Mouse (Mus musculus): ENCODE data around the gene Ddx59. TPM values are rescaled to one million over a fixed set of nuclear protein-coding genes. Genes with fewer than 3 reads are reported as not detected.
A peak's percentile ranks its signal among the peaks of the same experiment; 100 is the strongest.

Gene Ddx59
- 17.1 and 18.1 TPM in 2 replicates for polyA plus RNA-seq (2014; fragmentation: Nextera tagmentation; extraction: Ambion mirVana)

DNA sequence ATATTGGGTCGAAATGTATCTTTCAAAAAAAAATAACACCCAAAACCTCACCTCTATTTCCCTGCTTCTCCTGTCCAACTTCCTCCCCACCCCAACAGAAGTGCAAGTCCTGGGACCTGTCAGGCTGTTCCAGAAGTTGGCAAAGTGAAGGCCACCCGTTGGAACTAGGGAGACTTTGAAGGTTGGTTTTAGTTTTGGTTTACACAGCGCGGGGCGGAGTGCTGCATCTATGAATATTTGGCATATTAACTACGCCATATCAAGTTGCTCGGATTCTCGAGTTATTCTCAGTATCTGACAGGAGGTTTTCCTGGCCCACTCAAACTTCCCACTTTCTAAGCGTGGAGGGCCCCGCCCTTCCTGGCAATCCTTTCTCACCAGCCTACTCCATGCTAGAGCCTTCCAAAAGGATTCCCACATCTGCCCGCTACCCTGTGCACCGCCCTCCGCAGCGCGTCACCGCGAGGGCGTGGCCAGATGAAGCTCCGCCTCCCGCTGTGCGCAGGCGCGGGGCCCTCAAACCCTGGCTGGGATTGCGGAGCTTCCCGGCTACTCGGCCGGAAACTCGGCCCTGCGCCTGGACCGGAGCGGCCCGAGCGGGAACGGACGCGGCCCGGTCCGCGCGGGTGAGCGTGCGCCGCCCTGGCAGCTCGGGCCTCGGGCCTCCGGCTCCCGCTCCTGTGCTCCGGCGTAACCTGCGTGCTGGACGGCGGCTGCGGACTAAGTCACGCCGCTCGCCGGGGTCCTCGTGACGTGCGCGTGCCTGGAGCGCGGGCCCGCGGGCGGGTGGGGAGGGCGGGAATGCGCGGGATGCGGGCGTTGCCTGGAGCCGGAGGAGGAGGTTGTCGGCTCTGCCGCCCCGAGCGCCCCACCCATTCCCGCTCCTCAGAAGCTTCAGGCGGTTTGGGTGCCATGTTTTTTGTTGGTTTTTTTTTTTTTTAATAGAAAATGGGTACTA lies at the start of gene Ddx59:
Gene Ddx59 (plus strand): TSS at position 474 of the 958 bp plus-strand sequence.
- Histone ChIP-seq H3K4me2 (ENCODE audit: low read depth, low read length) (peak within 1 kb of the TSS; percentile 57), H3K9me3 (ENCODE audit: control insufficient read depth, low read length) (no peaks in the 10 kb centered on the region), H3K27ac (ENCODE audit: low read depth, low read length) (peak within 1 kb of the TSS; percentile 96), H3K27me3 (ENCODE audit: control insufficient read depth, insufficient read depth, low read length) (no peaks in the 10 kb centered on the region), H3K36me3 (ENCODE audit: control insufficient read depth, insufficient read depth, low read length) (no peaks in the 10 kb centered on the region), H3K4me1 (ENCODE audit: control insufficient read depth, insufficient read depth, low read length) (0 out of 2 replicates have a peak, but pooled peaks cover 3% of the 10 kb centered on the region), H3K9ac (replicated peaks; ENCODE audit: low read depth, low read length) (peak within 1 kb of the TSS; percentile 81), H3K4me3 (ENCODE audit: low read depth, low read length) (peak within 1 kb of the TSS; percentile 70)
- WGBS, result 4% methylated on average over 71 of the region's 78 CpGs
- peak; percentile 99 for ATAC-seq (ENCODE audit: low read depth)

DNA sequence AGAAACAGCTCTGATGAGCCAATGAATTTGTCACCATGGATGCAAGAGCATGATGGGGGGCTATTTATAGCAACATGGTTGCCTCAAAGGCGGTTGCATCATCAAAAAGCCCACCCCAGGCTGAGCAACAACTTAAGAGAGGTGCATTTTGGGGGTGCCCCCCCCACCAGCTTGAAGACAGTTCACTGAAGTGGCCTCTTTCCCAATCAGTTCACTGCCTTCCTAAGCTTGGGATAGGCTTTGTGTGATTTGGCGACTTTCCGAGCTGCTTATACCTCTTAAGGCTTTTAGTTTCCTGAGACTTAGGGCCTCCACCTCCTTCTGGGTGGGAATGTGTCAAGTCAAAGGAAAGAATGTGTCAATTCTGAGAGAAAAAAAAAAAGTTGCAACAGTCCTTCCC lies 49.1 kb upstream of the Ddx59 start:
- H3K36me3 ChIP-seq (ENCODE audit: control insufficient read depth, insufficient read depth, low read length), result no peaks in the 10 kb centered on the region
- WGBS, result 87% methylated on average over 3 of the region's 3 CpGs
- no peak overlapping the region for H3K27ac ChIP-seq (ENCODE audit: low read depth, low read length)
- H3K9me3 ChIP-seq (ENCODE audit: control insufficient read depth, low read length), result no peaks in the 10 kb centered on the region
- H3K4me2 ChIP-seq (ENCODE audit: low read depth, low read length), result no peak overlapping the region
- no peak for ATAC-seq (ENCODE audit: low read depth)
- no peaks in the 10 kb centered on the region for H3K4me1 ChIP-seq (ENCODE audit: control insufficient read depth, insufficient read depth, low read length)
- H3K4me3 ChIP-seq (ENCODE audit: low read depth, low read length), result no peak overlapping the region
- no peak overlapping the region for H3K9ac ChIP-seq (replicated peaks; ENCODE audit: low read depth, low read length)
- no peaks in the 10 kb centered on the region for H3K27me3 ChIP-seq (ENCODE audit: control insufficient read depth, insufficient read depth, low read length)

DNA sequence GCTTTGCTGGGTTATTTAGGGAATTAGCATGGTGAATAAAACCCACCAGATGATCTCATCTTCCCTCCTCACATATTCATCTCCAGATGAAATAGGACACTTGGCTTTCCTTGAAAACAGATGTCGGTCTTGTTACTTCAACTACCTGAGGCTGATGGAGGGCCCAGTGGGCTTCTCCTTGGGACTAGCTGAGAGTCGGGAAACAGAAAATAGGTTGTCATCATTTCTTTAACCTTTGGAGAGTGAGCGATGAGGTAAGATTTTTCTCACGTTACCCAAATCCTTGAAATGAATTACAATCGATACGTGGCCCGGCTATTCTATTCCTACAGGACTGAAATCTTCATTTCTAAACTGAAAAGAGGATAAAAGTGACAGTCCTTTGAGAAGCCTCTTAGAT lies 35.8 kb upstream of the Ddx59 start:
- Histone ChIP-seq H3K27me3 (ENCODE audit: control insufficient read depth, insufficient read depth, low read length) (no peaks in the 10 kb centered on the region), H3K27ac (ENCODE audit: low read depth, low read length) (no peak overlapping the region), H3K9ac (replicated peaks; ENCODE audit: low read depth, low read length) (no peak overlapping the region), H3K4me3 (ENCODE audit: low read depth, low read length) (no peak overlapping the region), H3K4me2 (ENCODE audit: low read depth, low read length) (no peak overlapping the region), H3K36me3 (ENCODE audit: control insufficient read depth, insufficient read depth, low read length) (no peaks in the 10 kb centered on the region), H3K9me3 (ENCODE audit: control insufficient read depth, low read length) (no peaks in the 10 kb centered on the region), H3K4me1 (ENCODE audit: control insufficient read depth, insufficient read depth, low read length) (no peaks in the 10 kb centered on the region)
- 89% methylated on average over 7 of the region's 7 CpGs for WGBS
- no peak for ATAC-seq (ENCODE audit: low read depth)

DNA sequence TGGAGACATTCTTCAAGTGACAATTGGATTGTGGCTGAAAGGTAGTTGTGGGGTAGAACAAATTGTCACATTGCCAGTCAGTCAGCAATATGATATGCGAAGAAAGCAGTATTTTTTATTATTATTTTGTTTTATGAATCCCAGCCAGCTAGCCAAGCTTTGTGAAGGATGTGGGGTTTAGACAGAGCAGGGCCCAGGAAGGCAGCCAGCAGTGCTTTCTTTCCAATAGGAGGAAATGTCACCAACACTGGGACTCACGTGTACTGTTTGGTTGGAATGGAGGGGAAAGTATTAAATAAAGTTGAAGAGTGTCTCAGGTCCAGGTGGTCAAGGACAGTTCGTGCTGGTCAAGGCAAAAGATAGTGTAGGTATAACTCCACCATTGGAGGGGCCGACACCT lies 34.9 kb upstream of the Ddx59 start:
- H3K4me1 ChIP-seq (ENCODE audit: control insufficient read depth, insufficient read depth, low read length), result no peaks in the 10 kb centered on the region
- H3K27ac ChIP-seq (ENCODE audit: low read depth, low read length), result no peak overlapping the region
- WGBS, result 94% methylated on average over 4 of the region's 4 CpGs
- no peaks in the 10 kb centered on the region for H3K36me3 ChIP-seq (ENCODE audit: control insufficient read depth, insufficient read depth, low read length)
- H3K9me3 ChIP-seq (ENCODE audit: control insufficient read depth, low read length), result no peaks in the 10 kb centered on the region
- no peaks in the 10 kb centered on the region for H3K27me3 ChIP-seq (ENCODE audit: control insufficient read depth, insufficient read depth, low read length)
- H3K4me2 ChIP-seq (ENCODE audit: low read depth, low read length), result no peak overlapping the region
- H3K9ac ChIP-seq (replicated peaks; ENCODE audit: low read depth, low read length), result no peak overlapping the region
- no peak for ATAC-seq (ENCODE audit: low read depth)
- H3K4me3 ChIP-seq (ENCODE audit: low read depth, low read length), result no peak overlapping the region

DNA sequence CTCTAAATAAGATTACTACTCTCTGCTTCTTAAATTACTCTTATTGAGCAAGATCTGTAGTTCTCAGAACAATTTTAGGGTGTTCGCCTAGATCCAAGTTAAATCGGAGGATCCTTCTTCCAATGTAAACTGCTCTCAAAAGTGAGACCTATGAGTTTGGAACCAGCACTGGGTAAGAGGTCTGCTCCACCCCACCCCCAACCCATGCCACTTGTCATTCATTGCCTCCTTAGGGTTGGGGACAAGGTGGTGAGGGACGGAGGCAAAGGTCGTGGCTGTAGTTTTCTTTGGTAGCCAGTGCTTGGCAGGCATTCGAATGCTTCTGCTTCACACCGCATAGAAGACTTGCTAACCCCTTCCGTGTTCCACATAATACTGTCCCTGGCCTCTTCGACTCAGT lies 34.5 kb upstream of the Ddx59 start:
- Histone ChIP-seq H3K4me1 (ENCODE audit: control insufficient read depth, insufficient read depth, low read length) (no peaks in the 10 kb centered on the region), H3K27ac (ENCODE audit: low read depth, low read length) (no peak overlapping the region), H3K27me3 (ENCODE audit: control insufficient read depth, insufficient read depth, low read length) (no peaks in the 10 kb centered on the region), H3K9me3 (ENCODE audit: control insufficient read depth, low read length) (no peaks in the 10 kb centered on the region), H3K9ac (replicated peaks; ENCODE audit: low read depth, low read length) (no peak overlapping the region), H3K4me3 (ENCODE audit: low read depth, low read length) (no peak overlapping the region), H3K4me2 (ENCODE audit: low read depth, low read length) (no peak overlapping the region), H3K36me3 (ENCODE audit: control insufficient read depth, insufficient read depth, low read length) (no peaks in the 10 kb centered on the region)
- no peak for ATAC-seq (ENCODE audit: low read depth)
- WGBS, result 90% methylated on average over 8 of the region's 8 CpGs

DNA sequence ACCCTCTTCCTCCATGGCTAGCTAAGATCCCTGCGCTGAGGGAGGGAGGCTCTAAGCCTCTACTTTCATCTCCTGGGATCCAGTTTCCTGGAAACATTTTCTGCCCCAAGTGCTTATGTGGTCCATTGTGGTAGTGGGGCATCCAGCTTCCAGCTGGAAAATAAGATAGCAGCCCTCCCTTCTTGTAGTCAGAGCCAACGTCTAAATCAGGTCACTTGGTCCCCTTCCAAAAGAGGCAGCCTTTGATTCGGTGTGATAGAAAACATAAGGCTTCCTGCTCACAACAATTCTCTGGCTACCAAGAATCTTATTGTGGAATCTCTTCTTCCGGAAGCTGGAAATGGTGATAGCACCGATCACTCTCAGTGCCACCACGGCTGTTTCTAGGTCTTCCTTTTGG lies 33.9 kb upstream of the Ddx59 start:
- H3K27ac ChIP-seq (ENCODE audit: low read depth, low read length), result no peak overlapping the region
- H3K27me3 ChIP-seq (ENCODE audit: control insufficient read depth, insufficient read depth, low read length), result no peaks in the 10 kb centered on the region
- WGBS, result 84% methylated on average over 6 of the region's 6 CpGs
- H3K4me3 ChIP-seq (ENCODE audit: low read depth, low read length), result no peak overlapping the region
- H3K9me3 ChIP-seq (ENCODE audit: control insufficient read depth, low read length), result no peaks in the 10 kb centered on the region
- H3K4me1 ChIP-seq (ENCODE audit: control insufficient read depth, insufficient read depth, low read length), result no peaks in the 10 kb centered on the region
- H3K9ac ChIP-seq (replicated peaks; ENCODE audit: low read depth, low read length), result no peak overlapping the region
- no peaks in the 10 kb centered on the region for H3K36me3 ChIP-seq (ENCODE audit: control insufficient read depth, insufficient read depth, low read length)
- ATAC-seq (ENCODE audit: low read depth), result no peak
- H3K4me2 ChIP-seq (ENCODE audit: low read depth, low read length), result no peak overlapping the region

DNA sequence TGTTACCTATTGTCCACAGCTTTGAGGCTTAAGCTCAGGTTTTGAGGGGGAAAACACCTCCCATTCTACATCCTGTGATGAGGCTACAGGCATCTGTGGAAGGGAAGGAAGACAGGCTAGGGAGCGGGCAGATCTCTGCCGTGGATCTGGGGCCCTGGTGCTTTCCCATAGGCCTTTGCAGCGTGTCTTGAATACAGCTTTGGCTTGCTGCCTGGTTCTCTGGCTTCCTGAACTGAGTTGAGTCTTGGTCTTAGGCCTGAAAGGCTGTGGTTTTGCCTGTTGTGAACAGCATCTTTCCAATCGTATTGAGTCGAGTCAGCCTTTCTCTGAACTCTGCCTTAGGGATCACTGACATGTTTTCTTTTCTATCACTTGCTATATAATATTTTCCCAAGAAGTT lies 33.5 kb upstream of the Ddx59 start:
- Histone ChIP-seq H3K4me2 (ENCODE audit: low read depth, low read length) (no peak overlapping the region), H3K9ac (replicated peaks; ENCODE audit: low read depth, low read length) (no peak overlapping the region), H3K4me1 (ENCODE audit: control insufficient read depth, insufficient read depth, low read length) (no peaks in the 10 kb centered on the region), H3K36me3 (ENCODE audit: control insufficient read depth, insufficient read depth, low read length) (no peaks in the 10 kb centered on the region), H3K4me3 (ENCODE audit: low read depth, low read length) (no peak overlapping the region), H3K9me3 (ENCODE audit: control insufficient read depth, low read length) (no peaks in the 10 kb centered on the region), H3K27ac (ENCODE audit: low read depth, low read length) (no peak overlapping the region), H3K27me3 (ENCODE audit: control insufficient read depth, insufficient read depth, low read length) (no peaks in the 10 kb centered on the region)
- no peak for ATAC-seq (ENCODE audit: low read depth)
- WGBS, result 88% methylated on average over 5 of the region's 5 CpGs

DNA sequence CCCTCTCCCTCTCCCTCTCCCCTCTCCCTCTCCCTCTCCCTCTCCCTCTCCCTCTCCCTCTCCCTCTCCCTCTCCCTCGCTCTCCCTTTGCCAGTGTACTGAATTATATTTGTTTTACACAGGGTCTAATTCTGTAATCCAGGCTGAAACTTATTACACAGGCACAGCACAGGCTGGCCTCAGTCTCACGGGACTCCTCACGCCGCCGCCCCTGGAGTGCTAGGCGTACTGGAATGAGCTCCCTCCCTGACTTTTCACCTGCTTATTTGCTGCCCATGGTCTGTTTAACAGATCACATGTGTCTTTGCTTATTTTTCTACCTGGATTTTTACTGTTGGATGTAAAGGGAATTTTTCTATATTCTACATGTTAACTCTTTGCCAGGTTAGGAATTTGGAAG lies 28.2 kb upstream of the Ddx59 start:
- H3K36me3 ChIP-seq (ENCODE audit: control insufficient read depth, insufficient read depth, low read length), result no peaks in the 10 kb centered on the region
- 36% methylated on average over 5 of the region's 6 CpGs for WGBS

DNA sequence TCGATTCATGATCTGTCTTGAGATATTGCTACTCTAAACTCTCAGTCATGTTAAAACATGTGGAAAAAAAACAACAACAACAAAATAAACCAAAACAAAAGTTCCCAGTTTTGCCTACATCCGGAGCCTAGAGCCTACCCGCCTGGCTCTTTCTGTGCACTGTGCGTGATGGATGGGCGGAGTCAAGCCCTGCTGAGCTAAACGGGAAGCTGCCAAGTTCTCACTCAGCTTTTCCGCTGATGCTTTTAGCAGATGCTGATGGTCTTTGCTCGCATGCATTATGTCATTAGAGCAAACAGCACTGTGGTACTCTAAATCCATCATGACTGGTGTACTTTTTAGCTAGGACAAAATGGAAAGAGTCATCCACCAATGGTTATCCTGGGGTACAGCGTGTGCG lies 20.6 kb upstream of the Ddx59 start:
- Histone ChIP-seq H3K27ac (ENCODE audit: low read depth, low read length) (no peak overlapping the region), H3K27me3 (ENCODE audit: control insufficient read depth, insufficient read depth, low read length) (no peaks in the 10 kb centered on the region), H3K4me3 (ENCODE audit: low read depth, low read length) (no peak overlapping the region), H3K9ac (replicated peaks; ENCODE audit: low read depth, low read length) (no peak overlapping the region), H3K36me3 (ENCODE audit: control insufficient read depth, insufficient read depth, low read length) (no peaks in the 10 kb centered on the region), H3K4me1 (ENCODE audit: control insufficient read depth, insufficient read depth, low read length) (no peaks in the 10 kb centered on the region), H3K4me2 (ENCODE audit: low read depth, low read length) (no peak overlapping the region), H3K9me3 (ENCODE audit: control insufficient read depth, low read length) (no peaks in the 10 kb centered on the region)
- WGBS, result 44% methylated on average over 10 of the region's 10 CpGs
- no peak for ATAC-seq (ENCODE audit: low read depth)

More for the DNA sequence above, 28.2 kb upstream of the Ddx59 start:
- no peak overlapping the region for H3K4me2 ChIP-seq (ENCODE audit: low read depth, low read length)
- no peak for ATAC-seq (ENCODE audit: low read depth)
- no peak overlapping the region for H3K9ac ChIP-seq (replicated peaks; ENCODE audit: low read depth, low read length)
- no peaks in the 10 kb centered on the region for H3K27me3 ChIP-seq (ENCODE audit: control insufficient read depth, insufficient read depth, low read length)
- H3K9me3 ChIP-seq (ENCODE audit: control insufficient read depth, low read length), result no peaks in the 10 kb centered on the region
- H3K27ac ChIP-seq (ENCODE audit: low read depth, low read length), result no peak overlapping the region
- no peak overlapping the region for H3K4me3 ChIP-seq (ENCODE audit: low read depth, low read length)
- H3K4me1 ChIP-seq (ENCODE audit: control insufficient read depth, insufficient read depth, low read length), result no peaks in the 10 kb centered on the region

Data from neural tube, embryonic 14.5 days (tissue).